Mouse (Mus musculus) embryonic facial prominence, embryonic 10.5 days (tissue): ENCODE measurements around the gene Pigk. TPM values are rescaled to one million over a fixed set of nuclear protein-coding genes. Genes with fewer than 3 reads are reported as not detected.

Experiments used
- DNase-seq: peaks from one replicate; pipeline ENCODE4 v3.0.0-alpha.2; 2017; ENCODE audit warnings: low spot score
- H3K27ac ChIP-seq: fragments of 300-500 bp; sonication (generic); replicated peaks from 2 replicates; pipeline ENCODE4 v1.5.1; 2016; ENCODE audit warnings: mild to moderate bottlenecking
- H3K27me3 ChIP-seq: fragments of 300-500 bp; sonication (generic); replicated peaks from 2 replicates; pipeline ENCODE4 v1.6.1; 2016; ENCODE audit warnings: low read depth, mild to moderate bottlenecking; ENCODE audit not compliant: poor library complexity, severe bottlenecking
- H3K36me3 ChIP-seq: fragments of 300-500 bp; sonication (generic); replicated peaks from 2 replicates; pipeline ENCODE4 v1.6.1; 2016; ENCODE audit warnings: mild to moderate bottlenecking, moderate library complexity
- H3K4me1 ChIP-seq: fragments of 300-500 bp; sonication (generic); 2 replicates; pipeline ENCODE4 v1.6.1; 2016
- H3K4me3 ChIP-seq: fragments of 300-500 bp; sonication (generic); 2 replicates; pipeline ENCODE4 v1.5.1; 2016; ENCODE audit warnings: mild to moderate bottlenecking, moderate library complexity
- H3K9me3 ChIP-seq: fragments of 300-500 bp; sonication (generic); 2 replicates; pipeline ENCODE4 v1.6.1; 2016; ENCODE audit warnings: mild to moderate bottlenecking
- WGBS: fragments of 180-500 bp; shearing (Covaris S2); methylation state at CpG from one replicate; pipeline ENCODE4 v1.1.7; 2016; 5-methylcytosine and 5-hydroxymethylcytosine counted together
- polyA plus RNA-seq: library from polyadenylated mRNA; unstranded; fragments of >200 nt; fragmentation: Nextera tagmentation; extraction: Ambion mirVana; gene quantifications from 2 replicates; pipeline ENCODE4 v1.2.1, GENCODE M21; 2016

The Pigk gene
- polyA plus RNA-seq, 1 experiment from 2014 or later: 34.1 TPM

DNA sequence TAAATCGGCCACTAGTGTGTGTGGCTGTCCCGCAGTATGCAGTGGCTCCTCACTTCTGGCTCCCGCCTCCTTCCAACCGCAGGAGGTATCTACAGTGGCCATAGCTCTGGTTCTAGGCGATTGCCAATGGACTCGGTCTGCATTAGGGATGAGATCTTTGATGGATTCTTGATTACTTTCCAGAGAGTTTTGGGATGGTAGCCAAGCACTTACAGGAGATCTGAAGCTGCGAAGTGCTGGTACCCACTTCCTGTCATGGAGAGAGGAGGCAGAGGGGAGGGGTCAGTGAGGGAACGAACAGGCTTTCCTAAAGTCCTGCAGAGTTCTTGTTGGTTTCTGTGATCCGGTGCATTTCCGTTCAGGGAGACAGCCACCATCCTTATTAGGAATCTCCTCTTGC is 304.2 kb downstream of the Pigk start:
- Histone ChIP-seq H3K27ac (no peak overlapping the region), H3K36me3 (no peaks in the 10 kb centered on the region), H3K27me3 (no peaks in the 10 kb centered on the region), H3K9me3 (no peaks in the 10 kb centered on the region), H3K4me3 (no peak overlapping the region), H3K4me1 (no peaks in the 10 kb centered on the region)
- DNase-seq: no peak
- 82% methylated on average over 10 of the region's 10 CpGs for WGBS

DNA sequence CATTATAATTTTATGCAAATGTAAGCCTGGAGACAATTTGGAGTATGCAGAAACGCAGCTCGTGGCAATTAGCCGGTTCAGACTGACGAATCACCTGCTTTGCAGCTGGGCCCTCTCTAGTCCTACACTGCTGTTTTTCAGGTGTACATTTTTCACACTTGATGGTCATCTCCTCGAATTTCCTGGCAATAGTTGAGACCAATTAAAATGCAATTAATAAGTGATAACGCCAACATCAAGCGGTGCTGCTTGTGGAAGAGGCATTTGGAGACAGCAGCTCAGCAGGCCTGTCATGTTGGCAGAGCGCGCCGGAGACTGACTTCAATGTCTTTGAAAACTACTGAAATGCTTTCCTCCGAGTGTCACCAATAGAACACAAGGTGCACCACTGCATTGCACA is 310.1 kb downstream of the Pigk start:
- no peak overlapping the region for H3K27ac ChIP-seq
- no peak overlapping the region for H3K4me3 ChIP-seq
- H3K4me1 ChIP-seq: no peaks in the 10 kb centered on the region
- no peak for DNase-seq
- WGBS: 88% methylated on average over 11 of the region's 11 CpGs
- no peaks in the 10 kb centered on the region for H3K36me3 ChIP-seq
- no peaks in the 10 kb centered on the region for H3K9me3 ChIP-seq
- H3K27me3 ChIP-seq: no peaks in the 10 kb centered on the region

Other genes with a start within 250 kb of the Pigk start
- 0.93 and 1.3 TPM in 2 replicates for gene Ak5, start 45.7 kb upstream of the Pigk start, polyA plus RNA-seq